Mouse (Mus musculus) stomach, postnatal 0 days (tissue): ENCODE results near the gene 1700069L16Rik.

Experiments
- CTCF ChIP-seq: IDR thresholded peaks from 2 replicates; pipeline ENCODE4 v1.5.1; 2016; ENCODE audit warnings: antibody characterized with exemption, low read depth, mild to moderate bottlenecking, moderate library complexity
- EP300 ChIP-seq: optimal IDR thresholded peaks from 2 replicates; pipeline ENCODE3; 2016; ENCODE audit warnings: antibody characterized with exemption

- no peak for TF ChIP-seq CTCF
- no peak for TF ChIP-seq EP300
These were observed 31.3 kb downstream of the 1700069L16Rik start for GRCm38 (mm10) chr5:113693196-113693755.
